ENCODE assay signal across 35 mouse cellular contexts in the genomic region with DNA sequence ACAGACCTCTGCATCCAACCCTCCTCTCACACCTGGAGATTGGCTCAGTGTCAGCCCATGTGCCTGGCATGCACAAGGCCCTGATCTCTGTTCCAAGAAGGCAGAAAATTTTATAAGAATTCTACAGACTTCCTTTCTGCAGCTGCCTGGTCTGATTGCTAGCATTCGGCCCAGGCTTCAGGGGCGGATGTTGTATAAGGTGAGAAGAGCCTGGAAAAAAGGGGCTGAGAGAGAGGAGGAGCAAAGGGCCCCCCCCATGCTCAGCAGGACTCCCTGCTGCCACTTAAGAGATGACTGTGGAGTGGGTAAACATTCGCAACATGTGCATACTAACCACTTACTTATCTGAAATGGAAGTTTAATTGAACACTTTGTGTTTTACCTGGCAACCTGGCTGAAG. TPM values are rescaled to one million over a fixed set of nuclear protein-coding genes. Genes with fewer than 3 reads are reported as not detected.
DNase-seq lines count a peak whose midpoint lies in the region; ATAC-seq lines count a peak whose summit lies in the region.
"Had no signal": no experiment of that assay in that cellular context is flagged by ENCODE, and none has a peak within 500 bp of the region (broad histone marks: within the 10 kb centered on the region; RNA-seq: fewer than 3 reads in every experiment).

No protein-coding gene starts in this region.

- H3K36me3 ChIP-seq in limb, embryonic 13.5 days, result no peaks in the 10 kb centered on the region
- no peaks in the 10 kb centered on the region for H3K36me3 ChIP-seq in limb, embryonic 10.5 days
- H3K36me3 ChIP-seq: embryonic facial prominence, embryonic 10.5 days; embryonic facial prominence, embryonic 13.5 days; forebrain, embryonic 12.5 days; forebrain, embryonic 15.5 days; G1E; intestine, embryonic 15.5 days had no signal

- H3K4me3 ChIP-seq in limb, embryonic 13.5 days, result no peak overlapping the region
- no peak overlapping the region for H3K4me3 ChIP-seq in limb, embryonic 10.5 days
- H3K4me3 ChIP-seq: embryonic facial prominence, embryonic 10.5 days; embryonic facial prominence, embryonic 13.5 days; erythroblast, embryonic 14.5 days; forebrain, embryonic 12.5 days; forebrain, embryonic 15.5 days; intestine, embryonic 15.5 days had no signal

- WGBS in limb, embryonic 13.5 days, result 58% methylated on average over 3 of the region's 3 CpGs
- 77% methylated on average over 3 of the region's 3 CpGs for WGBS in limb, embryonic 10.5 days

- intact Hi-C loops in gastrocnemius, postnatal 14 days (cut with DNase I; ENCODE audit: low total_unique reads), result no loop called here

- peaks cover 6% of the 10 kb centered on the region for H3K4me1 ChIP-seq in limb, embryonic 13.5 days
- H3K4me1 ChIP-seq in limb, embryonic 10.5 days, result peaks cover 3% of the 10 kb centered on the region
- H3K4me1 ChIP-seq: embryonic facial prominence, embryonic 10.5 days; forebrain, embryonic 15.5 days; intestine, embryonic 15.5 days had no signal

- H3K9ac ChIP-seq in limb, embryonic 13.5 days, result no peak overlapping the region
- H3K9ac ChIP-seq: embryonic facial prominence, embryonic 13.5 days; forebrain, embryonic 12.5 days; forebrain, embryonic 15.5 days; hindbrain, embryonic 14.5 days; intestine, embryonic 15.5 days had no signal

- H3K27ac ChIP-seq in limb, embryonic 13.5 days, result 0 out of 2 replicates have a peak overlapping the region, but pooled peaks have one; percentile 6
- no peak overlapping the region for H3K27ac ChIP-seq in limb, embryonic 10.5 days
- H3K27ac ChIP-seq: embryonic facial prominence, embryonic 10.5 days; embryonic facial prominence, embryonic 13.5 days; forebrain, embryonic 12.5 days; forebrain, embryonic 15.5 days; hindbrain, embryonic 14.5 days; hindbrain, postnatal 0 days; intestine, embryonic 15.5 days had no signal

- H3K9me3 ChIP-seq in limb, embryonic 13.5 days, result peaks cover 5% of the 10 kb centered on the region; the same call in 1 of the 2 replicates
- no peaks in the 10 kb centered on the region for H3K9me3 ChIP-seq in limb, embryonic 10.5 days (replicated peaks)
- H3K9me3 ChIP-seq: embryonic facial prominence, embryonic 10.5 days; forebrain, embryonic 12.5 days; forebrain, embryonic 15.5 days; G1E; intestine, embryonic 15.5 days had no signal

- H3K27me3 ChIP-seq in limb, embryonic 13.5 days, result no peaks in the 10 kb centered on the region
- peaks cover 4% of the 10 kb centered on the region; the same call in 1 of the 2 replicates for H3K27me3 ChIP-seq in limb, embryonic 10.5 days (ENCODE audit: low read depth, poor library complexity, severe bottlenecking)
- H3K27me3 ChIP-seq: CH12.LX; embryonic facial prominence, embryonic 13.5 days; forebrain, embryonic 12.5 days; forebrain, embryonic 15.5 days; intestine, embryonic 15.5 days had no signal

- no peak for ATAC-seq in limb, embryonic 13.5 days (ENCODE audit: low FRiP score, low read depth)
- peak; percentile 17 for ATAC-seq in inflammation-experienced regulatory T-cells, adult 6 months
- ATAC-seq: forebrain, embryonic 15.5 days; hindbrain, postnatal 0 days; intestine, embryonic 15.5 days; Patski had no signal

- no peak overlapping the region for H3K4me2 ChIP-seq in limb, embryonic 13.5 days (replicated peaks)
- H3K4me2 ChIP-seq: embryonic facial prominence, embryonic 13.5 days; forebrain, embryonic 12.5 days; forebrain, embryonic 15.5 days; heart, embryonic 11.5 days; hindbrain, embryonic 14.5 days; intestine, embryonic 15.5 days had no signal

- DNase-seq in limb, embryonic 10.5 days (ENCODE audit: low spot score), result no peak
- DNase-seq in thymus, postnatal 25 days, result peak; percentile 50
- no peak for DNase-seq in thymus, postnatal 10 days (ENCODE audit: low spot score in 2 of 2)
- DNase-seq in gastrocnemius, postnatal 14 days, result no peak
- no peak for DNase-seq in embryo, embryonic 11 days
- DNase-seq: adrenal gland, adult 2 months; adrenal gland, postnatal 14 days; cerebellum, adult 11 months; cerebellum, adult 2 months; cerebellum, adult 9-11 months; cerebellum, postnatal 25 days; heart, adult 11 months; heart, postnatal 10 days; heart, postnatal 4 days had no signal

RNA-seq across cellular contexts. Expression of a gene that starts 35.6 kb away (rescaled TPM):
- polyA plus RNA-seq in limb, embryonic 13.5 days (2015; fragmentation: Nextera tagmentation; extraction: Ambion mirVana), result 0.93 and 1.2 TPM in 2 replicates
- 0.45 and 1.3 TPM in 2 replicates for polyA plus RNA-seq in limb, embryonic 10.5 days (2016; fragmentation: Nextera tagmentation; extraction: Ambion mirVana)
- 10 to 100 TPM; 27.9 to 51.6 (median 43.6) TPM for polyA plus RNA-seq in inflammation-experienced regulatory T-cells, adult 6 months (2017; shearing (Covaris generic))
- under 1 TPM; 0.06 to 0.31 TPM for total RNA-seq in gastrocnemius, postnatal 14 days (2021)
- polyA plus RNA-seq: Patski had no signal

RNA-seq across cellular contexts. Expression of a gene that starts 43.0 kb away (rescaled TPM):
- polyA plus RNA-seq in limb, embryonic 13.5 days (2015; fragmentation: Nextera tagmentation; extraction: Ambion mirVana), result not detected in 2 replicates
- not detected in 2 replicates for polyA plus RNA-seq in limb, embryonic 10.5 days (2016; fragmentation: Nextera tagmentation; extraction: Ambion mirVana)
- polyA plus RNA-seq in inflammation-experienced regulatory T-cells, adult 6 months (2017; shearing (Covaris generic)), result under 1 TPM in 2 of 3 experiments, not detected in 1; 0.23 to 0.50 TPM
- total RNA-seq in gastrocnemius, postnatal 14 days (2021), result not detected
- total RNA-seq: adrenal gland, adult 2 months; adrenal gland, postnatal 14 days; adrenal gland, postnatal 4 days; CH12.LX; common myeloid progenitor, adult 5-6 weeks; gastrocnemius, adult 8-10 months; gastrocnemius, postnatal 4 days; heart, adult 8-10 months; heart, postnatal 10 days; heart, postnatal 4 days; hindbrain, postnatal 0 days had no signal
- polyA plus RNA-seq: adrenal gland, adult 2 months; cerebellum, adult 2 months; embryonic facial prominence, embryonic 10.5 days; embryonic facial prominence, embryonic 13.5 days; erythroblast, embryonic 14.5 days; forebrain, embryonic 12.5 days; forebrain, embryonic 15.5 days; G1E; heart, embryonic 11.5 days; heart, embryonic 14.5 days; hindbrain, embryonic 11.5 days; hindbrain, embryonic 14.5 days; hindbrain, postnatal 0 days; intestine, embryonic 15.5 days; Patski had no signal

Comparison
In these comparisons a context has a peak if more than half of its experiments do, and no peak if none do; other contexts are left out.
1. RNA of a gene that starts 35.6 kb away (polyA plus RNA-seq): 27.9 to 51.6 TPM in inflammation-experienced regulatory T-cells, adult 6 months; 0.93 to 1.2 TPM in limb, embryonic 13.5 days and 0.45 to 1.3 TPM in limb, embryonic 10.5 days; every median in the first group is over 10 times any median in the second.